Mouse (Mus musculus) lung, postnatal 0 days (tissue): ENCODE measurements around the gene Foxf1.

Experiments used
- CTCF ChIP-seq: IDR thresholded peaks from 2 replicates; pipeline ENCODE4 v1.5.1; 2016; ENCODE audit warnings: antibody characterized with exemption, mild to moderate bottlenecking
- EP300 ChIP-seq: IDR thresholded peaks from 2 replicates; pipeline ENCODE4 v1.6.1; 2016; ENCODE audit warnings: antibody characterized with exemption, mild to moderate bottlenecking, control low read depth

DNA sequence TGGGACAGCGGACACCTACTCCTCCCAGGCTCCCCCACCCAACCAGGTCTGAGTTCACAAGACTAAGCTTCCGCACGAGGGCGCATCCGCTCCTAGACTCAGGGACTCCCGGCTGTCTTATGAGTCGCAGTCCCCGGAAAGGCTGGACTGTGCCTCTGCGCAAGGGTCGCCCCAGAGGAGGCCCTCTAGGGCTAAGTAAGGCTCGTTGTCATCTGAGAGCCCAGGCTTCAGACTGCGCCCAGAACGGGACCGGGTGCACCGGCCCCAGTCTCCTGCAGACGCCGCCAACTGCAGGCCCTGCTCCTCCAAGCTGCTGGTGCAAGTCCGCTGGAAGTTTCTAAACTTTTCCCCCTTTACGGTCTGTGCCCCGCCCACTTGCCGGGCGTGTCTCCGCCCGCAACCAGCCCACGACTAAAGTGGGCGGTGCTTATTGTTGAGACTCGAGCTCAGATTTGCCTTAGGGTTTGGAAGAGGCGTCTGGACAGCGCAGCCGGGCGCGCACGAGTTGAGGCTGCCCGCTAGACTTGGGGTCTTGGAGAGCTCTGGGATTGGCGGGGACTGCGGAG, 41.2 kb downstream of the Foxf1 start:
- TF ChIP-seq CTCF = peak; percentile 63
- no peak for TF ChIP-seq EP300
